Mouse (Mus musculus) lung, postnatal 14 days (tissue): ENCODE data around the gene Glis1.
A peak's percentile ranks its signal among the peaks of the same experiment; 100 is the strongest.

Experiments
- DNase-seq: peaks from one replicate; pipeline ENCODE4 v3.0.0; 2021

Gene Glis1

GRCm38 (mm10) chr4:107434356-107435237 is at the start of gene Glis1:
Gene Glis1 (plus strand): TSS chr4:107434591.
- peak; percentile 70 for DNase-seq

GRCm38 (mm10) chr4:107387038-107387437 is 47.4 kb upstream of the Glis1 start:
- DNase-seq: peak; percentile 31

GRCm38 (mm10) chr4:107387465-107387864 is 46.9 kb upstream of the Glis1 start:
- DNase-seq: no peak

GRCm38 (mm10) chr4:107388291-107388690 is 46.1 kb upstream of the Glis1 start:
- DNase-seq: no peak

- DNase-seq: no peak
Observed at GRCm38 (mm10) chr4:107389345-107389744, 45.0 kb upstream of the Glis1 start.

- no peak for DNase-seq
Observed at GRCm38 (mm10) chr4:107393771-107394170, 40.6 kb upstream of the Glis1 start.

- DNase-seq: no peak
Observed at GRCm38 (mm10) chr4:107420202-107420601, 14.2 kb upstream of the Glis1 start.

GRCm38 (mm10) chr4:107421711-107422110 is 12.7 kb upstream of the Glis1 start:
- no peak for DNase-seq

- peak; percentile 57 for DNase-seq
Observed at GRCm38 (mm10) chr4:107422176-107422575, 12.2 kb upstream of the Glis1 start.

- DNase-seq: no peak
Observed at GRCm38 (mm10) chr4:107425616-107426015, 8.8 kb upstream of the Glis1 start.

- DNase-seq: no peak
Observed at GRCm38 (mm10) chr4:107426631-107427030, 7.8 kb upstream of the Glis1 start.

GRCm38 (mm10) chr4:107432717-107433116 is 1.7 kb upstream of the Glis1 start:
- peak; percentile 33 for DNase-seq

GRCm38 (mm10) chr4:107433998-107434355 is 414 bp upstream of the Glis1 start:
- DNase-seq: no peak

- DNase-seq: no peak
Observed at GRCm38 (mm10) chr4:107435238-107435946, 1.0 kb downstream of the Glis1 start.

GRCm38 (mm10) chr4:107436476-107436875 is 2.1 kb downstream of the Glis1 start:
- no peak for DNase-seq

- DNase-seq: no peak
Observed at GRCm38 (mm10) chr4:107438741-107439140, 4.3 kb downstream of the Glis1 start.

- DNase-seq: no peak
Observed at GRCm38 (mm10) chr4:107440306-107440705, 5.9 kb downstream of the Glis1 start.

- DNase-seq: no peak
Observed at GRCm38 (mm10) chr4:107442288-107442687, 7.9 kb downstream of the Glis1 start.

- DNase-seq: no peak
Observed at GRCm38 (mm10) chr4:107442891-107443483, 8.6 kb downstream of the Glis1 start.

GRCm38 (mm10) chr4:107443621-107444020 is 9.2 kb downstream of the Glis1 start:
- DNase-seq: no peak

- peak; percentile 24 for DNase-seq
Observed at GRCm38 (mm10) chr4:107448481-107448880, 14.1 kb downstream of the Glis1 start.

GRCm38 (mm10) chr4:107449519-107449918 is 15.1 kb downstream of the Glis1 start:
- DNase-seq: no peak

GRCm38 (mm10) chr4:107452266-107453015 is 18.1 kb downstream of the Glis1 start:
- DNase-seq: no peak
